Mouse (Mus musculus) cerebellum, adult 11 months (tissue): ENCODE measurements around the gene Cisd1.

Source experiments
- DNase-seq: peaks from one replicate; pipeline ENCODE4 v3.0.0; 2022

The Cisd1 gene

DNA sequence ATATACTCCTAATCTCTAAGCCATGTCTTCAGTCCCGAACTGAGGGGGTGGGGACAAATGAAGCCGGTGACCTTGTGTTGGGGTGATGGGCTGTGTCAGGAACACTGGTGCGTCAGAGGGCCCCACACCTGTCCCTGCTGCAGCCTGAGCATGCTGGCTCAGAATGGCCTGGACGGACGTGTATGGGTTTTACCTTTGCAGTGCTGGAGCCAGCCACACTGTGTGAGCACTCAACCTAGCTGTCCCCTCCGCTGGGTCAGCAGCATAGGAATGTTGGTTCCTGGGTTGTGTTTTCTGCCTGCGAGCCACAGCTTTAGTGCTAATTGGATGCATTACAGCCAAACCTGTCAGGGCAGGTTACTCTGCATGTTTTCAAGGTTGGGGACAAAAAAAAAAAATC is 18.6 kb downstream of the Cisd1 start:
- DNase-seq: no peak

DNA sequence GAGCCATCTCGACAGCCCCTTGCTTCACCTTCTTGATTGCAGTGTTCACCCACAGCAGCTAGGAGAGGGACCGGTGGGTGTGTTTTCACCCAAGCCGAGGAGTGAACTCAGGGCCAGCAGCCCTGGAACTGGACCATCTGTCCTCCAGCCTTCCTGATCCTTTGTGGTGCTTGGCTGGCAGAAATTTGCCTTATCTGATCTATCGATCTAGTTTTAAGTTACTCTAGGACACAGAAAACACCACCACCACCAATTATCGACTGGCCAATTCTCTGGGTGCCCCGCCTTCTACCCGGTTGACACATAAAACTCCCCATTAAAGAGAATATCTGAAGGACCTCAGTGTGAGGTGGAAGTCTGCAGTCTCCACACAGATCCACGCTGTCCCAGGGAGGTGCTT is 21.1 kb downstream of the Cisd1 start:
- DNase-seq: no peak

GRCm38 (mm10) chr10:71316497-71316896 is 28.3 kb downstream of the Cisd1 start:
- DNase-seq: no peak

- DNase-seq: peak; percentile 15
Measured at GRCm38 (mm10) chr10:71316056-71316455, 28.7 kb downstream of the Cisd1 start.

DNA sequence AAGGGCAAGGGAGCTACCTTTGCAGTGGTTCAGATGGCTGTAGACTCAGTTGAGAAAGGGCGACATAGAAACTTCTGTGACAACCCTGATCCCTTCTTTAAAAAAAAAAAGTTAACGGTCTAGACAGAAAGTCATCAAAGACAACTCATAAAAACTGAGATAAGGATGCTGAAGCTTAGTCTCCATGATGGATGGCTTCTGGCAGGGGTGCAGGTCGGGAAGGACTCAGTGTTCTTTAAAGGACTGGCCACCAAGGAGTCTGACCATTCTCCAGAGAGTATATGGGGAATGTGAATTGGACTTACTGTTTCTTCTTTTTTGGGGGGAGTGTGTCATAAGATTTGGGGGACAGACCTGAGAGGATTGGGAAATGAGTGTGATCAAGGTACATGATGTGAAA is 30.2 kb downstream of the Cisd1 start:
- no peak for DNase-seq

GRCm38 (mm10) chr10:71310288-71310687 is 34.5 kb downstream of the Cisd1 start:
- no peak for DNase-seq

GRCm38 (mm10) chr10:71308199-71308598 is 36.6 kb downstream of the Cisd1 start:
- DNase-seq: no peak

DNA sequence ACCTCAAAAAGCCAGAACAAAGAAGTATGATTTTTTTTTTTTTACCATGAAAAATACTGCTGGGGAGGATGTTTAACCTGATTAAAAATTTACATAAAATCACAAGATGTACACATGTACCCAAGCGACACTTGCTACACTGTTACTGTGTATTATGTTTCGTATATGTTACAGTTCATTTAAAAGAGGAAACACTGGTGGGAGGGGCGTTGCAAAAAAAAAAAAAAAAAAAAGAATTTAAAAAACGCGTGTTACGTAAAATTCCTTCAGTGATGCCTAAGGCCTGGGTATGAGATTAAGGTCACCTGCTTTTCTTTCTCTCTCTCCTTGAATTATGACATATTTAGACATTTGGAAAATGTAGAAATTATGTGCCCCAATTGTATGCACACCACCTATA is 38.0 kb downstream of the Cisd1 start:
- DNase-seq: no peak

DNA sequence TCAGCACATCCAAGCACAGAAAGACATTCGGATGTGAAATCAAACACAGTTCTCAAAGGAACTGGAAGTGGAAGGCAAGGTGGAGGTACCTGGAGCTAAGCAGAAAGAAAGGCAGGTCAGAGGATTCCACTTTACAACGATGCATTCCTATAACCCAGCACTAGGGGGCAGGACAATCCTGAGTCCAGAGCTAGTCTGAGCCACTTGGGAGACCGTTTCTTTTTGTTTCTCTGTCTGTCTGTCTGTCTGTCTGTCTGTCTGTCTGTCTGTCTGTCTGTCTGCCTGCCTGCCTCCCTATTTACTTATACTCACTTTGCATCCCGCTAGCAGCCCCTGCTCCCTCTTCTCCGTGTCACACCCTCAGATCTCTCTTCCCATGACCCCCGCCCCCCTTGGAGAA is 38.6 kb downstream of the Cisd1 start:
- DNase-seq: no peak

DNA sequence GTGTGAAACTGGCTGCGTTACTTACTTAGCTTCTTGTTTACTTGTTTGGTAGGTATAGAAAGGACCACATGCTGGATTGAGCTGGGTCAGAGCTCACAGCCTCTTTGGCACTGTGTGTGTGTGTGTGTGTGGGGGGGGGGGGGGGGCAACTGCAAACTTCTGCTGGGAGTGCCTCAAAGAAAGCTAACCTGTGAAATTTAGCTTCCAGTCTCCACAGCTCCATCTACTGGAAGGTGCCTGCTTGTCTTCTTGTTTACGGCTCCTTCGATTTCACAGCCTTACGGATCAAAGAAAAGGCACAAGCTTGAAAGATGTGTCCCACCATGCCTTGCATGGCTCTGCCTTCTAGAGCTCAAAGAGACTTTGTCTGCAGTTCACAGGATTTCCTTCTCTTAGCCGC is 42.3 kb downstream of the Cisd1 start:
- no peak for DNase-seq

GRCm38 (mm10) chr10:71300161-71300560 is 44.6 kb downstream of the Cisd1 start:
- peak; percentile 27 for DNase-seq

GRCm38 (mm10) chr10:71293245-71293644 is 51.5 kb downstream of the Cisd1 start:
- no peak for DNase-seq

- no peak for DNase-seq
Measured at GRCm38 (mm10) chr10:71292254-71292653, 52.5 kb downstream of the Cisd1 start.

GRCm38 (mm10) chr10:71291801-71292200 is 53.0 kb downstream of the Cisd1 start:
- DNase-seq: no peak

GRCm38 (mm10) chr10:71291179-71291661 is 53.5 kb downstream of the Cisd1 start:
- DNase-seq: no peak

- DNase-seq: peak; percentile 90
Measured at GRCm38 (mm10) chr10:71285126-71285580, 59.6 kb downstream of the Cisd1 start, which contains the start of gene Ube2d1. Ube2d1 (minus strand) TSS chr10:71285262.

- DNase-seq: no peak
Measured at GRCm38 (mm10) chr10:71284511-71285125, 60.1 kb downstream of the Cisd1 start.

- DNase-seq: no peak
Measured at GRCm38 (mm10) chr10:71284131-71284510, 60.6 kb downstream of the Cisd1 start.
